Mouse (Mus musculus): ENCODE results near the gene Fam166b. TPM values are rescaled to one million over a fixed set of nuclear protein-coding genes. Genes with fewer than 3 reads are reported as not detected.

The Fam166b gene
- total RNA-seq (2021) = not detected
- long read RNA-seq, experiment 1 = 0 reads
- long read RNA-seq, experiment 2 = 0 reads

DNA sequence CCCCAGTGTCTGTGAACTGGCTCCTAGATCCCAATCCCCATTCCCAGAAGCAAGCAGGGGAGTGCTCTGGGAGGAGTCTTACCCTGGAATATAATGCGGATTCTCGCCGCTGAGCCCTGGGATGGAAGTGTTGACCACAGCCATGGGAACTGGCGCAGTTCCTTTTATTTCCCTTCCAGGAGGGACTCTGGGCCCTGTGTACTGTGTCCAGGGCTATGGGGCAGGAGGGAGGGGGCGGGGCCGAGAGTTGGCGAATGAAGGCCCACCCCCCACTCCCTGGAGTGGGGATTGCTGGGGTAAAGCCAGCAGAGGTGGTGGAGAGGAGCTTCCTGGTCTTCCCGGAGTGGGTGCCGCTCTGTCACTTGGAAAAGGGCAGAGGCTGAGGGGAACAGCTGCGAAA, at the start of gene Fam166b:
TSS of gene Fam166b (minus strand) at position 189 of the 400 bp plus-strand sequence.
- DNase-seq = no peak

DNA sequence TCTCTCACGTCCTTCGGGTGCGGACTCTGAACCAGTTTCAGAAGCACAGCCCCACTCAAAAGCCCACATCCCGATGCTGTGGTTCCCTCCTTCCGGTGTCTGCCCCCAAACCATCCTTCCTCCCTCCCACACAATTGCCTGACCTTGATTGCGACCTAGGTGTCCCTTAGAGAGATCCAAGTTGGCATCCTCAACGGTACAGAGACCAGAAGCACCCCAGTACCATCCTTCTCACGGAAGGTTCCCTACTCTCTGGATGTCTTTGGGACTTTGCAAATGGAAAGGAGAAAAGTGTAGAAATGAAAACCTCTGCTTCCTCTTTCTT, 49.6 kb upstream of the Fam166b start:
- DNase-seq = no peak

DNA sequence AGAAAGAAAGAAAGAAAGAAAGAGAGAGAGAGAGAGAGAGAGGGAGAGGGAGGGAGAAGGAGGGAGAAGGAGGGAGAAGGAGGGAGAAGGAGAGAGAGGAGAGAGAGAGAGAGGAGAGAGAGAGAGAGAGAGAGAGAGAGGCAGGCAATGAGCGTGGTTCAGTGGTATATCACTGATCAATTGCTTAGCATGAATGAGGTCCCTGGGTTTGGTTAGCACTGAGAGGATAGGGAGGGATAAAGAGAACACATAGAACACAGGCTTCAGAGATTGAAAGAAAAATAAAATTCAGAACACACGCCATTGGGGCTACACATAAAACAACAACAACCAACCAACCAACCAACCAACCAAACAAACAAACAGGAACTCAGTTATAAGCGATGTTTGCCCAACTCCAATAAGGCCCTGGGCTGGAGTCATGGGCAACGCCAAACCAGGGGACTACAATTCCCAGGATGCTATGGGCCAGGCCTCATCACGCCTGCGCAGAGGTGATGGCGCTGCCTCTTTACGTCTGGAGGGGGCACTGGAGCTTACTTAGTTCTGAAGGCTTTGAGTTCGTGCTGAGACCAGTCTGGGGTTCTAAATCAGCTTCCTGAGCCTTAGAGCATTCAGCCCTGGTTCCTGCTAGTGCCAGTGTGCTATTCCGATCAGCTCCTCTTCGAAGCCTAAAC, 49.1 kb upstream of the Fam166b start:
- DNase-seq = peak; percentile 83

DNA sequence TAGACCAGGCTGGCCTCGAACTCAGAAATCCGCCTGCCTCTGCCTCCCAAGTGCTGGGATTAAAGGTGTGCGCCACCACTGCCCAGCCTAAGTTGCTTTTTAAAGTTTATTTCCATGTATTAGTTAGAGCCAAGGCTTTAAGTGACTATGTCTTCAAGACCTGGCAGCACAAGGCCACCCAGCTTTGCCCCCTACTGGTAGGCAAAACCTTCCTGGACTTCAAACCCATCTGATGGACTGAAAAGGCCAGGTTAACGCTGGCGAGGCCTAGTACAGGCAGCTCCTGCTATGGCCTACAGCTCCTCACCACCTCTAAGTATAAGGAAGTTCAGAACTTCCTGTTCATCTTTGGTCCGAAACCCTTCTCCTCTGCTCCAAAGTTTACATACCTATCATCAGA, 47.7 kb upstream of the Fam166b start:
- DNase-seq = no peak

GRCm38 (mm10) chr4:43473636-43474035, 44.7 kb upstream of the Fam166b start:
- no peak for DNase-seq

DNA sequence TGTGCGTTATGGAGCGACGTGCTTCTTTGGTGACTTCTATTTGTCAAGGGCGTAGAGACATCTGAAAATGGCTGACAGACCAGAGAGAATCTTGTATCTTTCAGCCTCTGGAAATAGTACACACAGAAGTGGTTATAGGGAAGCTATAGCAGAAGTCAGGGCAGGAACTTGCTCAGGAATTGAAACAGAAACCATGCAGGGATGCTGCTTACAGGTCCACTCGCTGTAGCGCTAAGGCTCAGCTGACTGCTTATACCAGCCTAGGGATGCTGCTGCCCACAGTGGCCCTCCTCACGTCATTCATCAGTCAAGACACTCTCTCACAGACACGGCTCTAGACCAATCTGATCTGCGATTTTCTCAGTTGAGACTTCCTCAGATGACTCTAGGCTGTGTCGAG, 41.4 kb upstream of the Fam166b start:
- no peak for DNase-seq

- no peak for DNase-seq
Measured at GRCm38 (mm10) chr4:43466872-43467271, 37.9 kb upstream of the Fam166b start.

DNA sequence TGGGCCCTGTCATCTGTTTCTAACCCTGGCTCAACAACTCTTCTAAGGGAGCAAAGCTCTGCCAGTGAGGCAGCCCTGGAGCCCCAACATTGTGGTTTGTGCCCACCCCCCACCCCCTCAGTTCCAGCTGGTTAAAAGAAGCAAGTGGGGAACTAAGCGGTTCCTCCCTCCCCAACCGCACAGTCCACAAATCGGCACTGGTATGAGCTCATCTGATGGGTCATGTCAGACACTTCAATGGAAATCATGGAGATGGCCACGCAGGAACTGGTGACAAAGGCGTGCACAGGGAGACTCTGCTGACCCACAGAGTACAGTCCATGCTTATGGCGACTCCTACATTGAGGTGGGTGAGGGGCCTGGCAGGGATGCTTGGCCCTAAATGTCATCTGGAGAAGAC, 37.0 kb upstream of the Fam166b start:
- no peak for DNase-seq

DNA sequence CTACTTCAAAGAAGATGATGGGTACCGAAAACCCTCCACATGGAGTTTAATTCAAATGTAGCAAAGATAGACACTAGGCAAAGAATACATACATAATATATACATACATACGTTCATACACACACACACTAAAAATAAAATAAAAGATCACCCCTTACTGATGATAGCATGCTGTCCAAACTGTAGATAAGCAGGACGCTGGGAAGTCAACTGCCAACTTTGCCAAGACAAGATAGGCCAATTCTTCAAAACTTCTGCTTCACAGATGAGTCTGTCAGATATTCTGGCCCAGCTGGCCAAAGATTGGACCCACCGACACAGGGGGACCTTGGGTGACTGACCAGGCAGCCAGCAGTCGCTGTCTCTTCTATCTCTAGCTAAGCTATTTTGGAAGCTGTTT, 34.2 kb upstream of the Fam166b start:
- no peak for DNase-seq

DNA sequence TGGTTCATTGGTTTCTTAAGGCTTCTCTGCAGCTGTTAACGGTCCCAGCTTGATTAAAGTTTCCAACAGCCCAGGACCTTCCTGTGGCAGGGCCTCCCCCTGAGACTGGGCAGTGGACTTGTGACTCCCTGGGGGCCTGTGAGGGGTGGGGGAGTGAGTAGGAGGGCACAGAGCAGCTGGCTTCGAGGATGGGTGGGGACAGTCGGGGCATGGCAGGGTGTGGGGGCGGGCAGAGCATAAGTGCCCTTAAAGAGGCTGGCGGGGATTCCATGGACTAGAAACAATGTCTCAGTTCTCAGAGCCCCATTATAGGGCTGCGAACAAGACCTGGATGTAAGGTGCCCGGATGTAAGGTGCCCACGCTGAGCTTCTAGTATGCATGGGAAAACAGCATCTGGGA, 28.2 kb upstream of the Fam166b start:
- DNase-seq = no peak

DNA sequence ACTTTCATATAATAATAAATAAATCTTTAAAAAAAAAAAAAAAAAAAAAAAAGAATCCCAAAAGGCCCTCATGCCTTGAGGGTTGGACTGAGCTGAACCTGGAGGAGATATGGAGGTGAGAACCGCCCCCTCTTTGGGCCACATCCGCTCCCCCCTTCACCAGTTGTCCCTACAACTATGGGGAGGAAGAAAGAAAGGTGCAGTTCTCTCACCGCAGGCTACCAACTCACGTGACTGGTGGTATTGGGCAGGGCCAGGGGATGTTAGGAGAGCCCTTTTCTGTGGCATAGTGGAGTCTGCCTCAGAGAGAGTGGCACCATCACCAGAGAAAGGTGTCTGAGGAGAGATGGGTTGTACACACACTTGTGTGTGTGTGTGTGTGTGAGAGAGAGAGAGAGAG, 27.5 kb upstream of the Fam166b start:
- no peak for DNase-seq

GRCm38 (mm10) chr4:43454041-43454836, 25.3 kb upstream of the Fam166b start, which contains the start of gene Cd72:
Cd72 (minus strand) TSS chr4:43454628.
- DNase-seq = no peak

- DNase-seq = no peak
Measured at GRCm38 (mm10) chr4:43453413-43453812, 24.5 kb upstream of the Fam166b start.

- no peak for DNase-seq
Measured at GRCm38 (mm10) chr4:43452315-43452714, 23.4 kb upstream of the Fam166b start.

DNA sequence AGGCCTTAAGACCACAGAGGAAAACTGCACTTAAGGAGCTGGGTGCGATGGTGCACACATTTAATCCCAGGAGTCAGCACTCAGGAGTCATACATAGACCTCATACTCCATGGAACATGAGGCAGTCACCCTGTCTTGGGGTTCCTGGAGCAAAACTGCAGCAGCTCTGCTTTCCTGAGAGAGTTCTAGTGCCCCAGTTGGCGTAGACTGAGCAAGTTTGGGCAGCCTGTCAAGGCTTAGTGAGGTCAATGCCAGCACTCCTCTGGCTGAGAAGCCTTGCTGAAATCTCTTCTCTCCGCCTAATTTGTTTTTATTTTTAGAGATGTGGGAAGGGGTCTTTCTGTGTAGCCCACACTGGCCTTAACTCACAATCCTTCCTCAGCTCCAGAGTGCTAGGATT, 19.6 kb upstream of the Fam166b start:
- DNase-seq = peak; percentile 65

DNA sequence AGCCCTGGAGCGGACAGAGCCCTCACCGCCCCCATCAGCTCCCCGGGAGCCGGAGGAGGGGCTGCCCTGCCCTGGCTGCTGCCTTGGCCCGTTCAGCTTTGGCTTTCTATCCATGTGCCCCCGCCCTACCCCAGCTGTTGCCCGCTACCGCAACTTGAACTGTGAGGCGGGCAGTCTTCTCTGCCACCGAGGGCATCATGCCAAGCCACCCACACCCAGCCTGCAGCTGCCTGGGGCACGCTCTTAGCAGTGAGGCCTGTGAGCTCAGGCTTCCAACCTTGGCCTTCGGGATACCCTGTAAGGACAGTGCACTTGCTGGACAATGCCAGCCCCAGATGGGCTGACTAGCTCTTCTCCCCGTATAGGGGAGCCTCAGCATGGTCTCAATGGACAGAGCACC, 18.3 kb upstream of the Fam166b start:
- peak; percentile 81 for DNase-seq

GRCm38 (mm10) chr4:43443511-43443910, 14.6 kb upstream of the Fam166b start:
- no peak for DNase-seq

DNA sequence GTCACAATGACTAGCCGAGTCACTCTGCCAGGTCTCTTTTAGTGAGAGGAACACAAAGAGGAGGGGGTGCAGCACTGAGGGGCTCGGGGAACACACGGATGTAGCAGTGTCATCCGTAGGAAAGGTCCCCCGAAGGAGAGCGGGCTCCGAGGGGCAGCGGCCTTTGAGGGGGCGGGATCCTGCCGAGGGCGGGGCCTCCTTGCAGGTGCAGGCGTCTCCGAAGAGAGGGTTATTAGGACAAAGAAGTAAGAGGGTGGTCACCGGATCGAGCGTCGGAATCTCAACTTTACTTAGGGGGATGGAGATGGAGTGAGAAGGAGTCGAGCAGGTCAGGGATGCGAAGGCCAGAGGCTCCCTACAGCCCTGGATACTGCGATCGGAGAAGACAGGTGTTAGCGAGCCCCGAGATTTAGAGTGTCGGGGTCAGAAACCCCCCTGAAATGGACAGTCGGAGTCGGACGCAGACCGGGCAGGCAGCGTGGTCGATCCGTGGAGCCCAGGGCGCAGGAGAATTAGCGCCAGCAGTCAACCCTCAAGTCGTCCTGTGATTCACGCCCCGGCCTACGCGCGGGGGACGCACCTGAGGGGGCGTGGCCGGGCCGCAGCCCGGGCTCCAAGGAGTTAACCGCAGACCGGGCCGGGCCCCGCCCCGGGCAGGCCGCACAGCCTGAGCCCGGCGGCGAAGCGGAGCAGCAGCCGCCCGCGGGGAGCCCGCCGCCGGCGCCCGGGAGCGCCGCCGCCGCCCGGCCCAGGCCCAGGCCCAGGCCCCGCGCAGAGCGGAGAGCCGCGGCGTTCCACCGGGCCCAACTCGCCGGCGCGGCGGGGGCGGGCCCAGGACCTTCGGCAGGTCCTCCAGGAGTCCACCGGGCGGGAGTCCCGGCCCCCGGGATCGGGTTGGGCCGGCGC, 13.8 kb upstream of the Fam166b start:
- peak; percentile 70 for DNase-seq

GRCm38 (mm10) chr4:43442044-43442443, 13.1 kb upstream of the Fam166b start:
- DNase-seq = peak; percentile 99

GRCm38 (mm10) chr4:43441639-43442038, 12.7 kb upstream of the Fam166b start, which contains the start of gene Tesk1:
Tesk1 (plus strand) TSS chr4:43441939.
- DNase-seq = no peak

DNA sequence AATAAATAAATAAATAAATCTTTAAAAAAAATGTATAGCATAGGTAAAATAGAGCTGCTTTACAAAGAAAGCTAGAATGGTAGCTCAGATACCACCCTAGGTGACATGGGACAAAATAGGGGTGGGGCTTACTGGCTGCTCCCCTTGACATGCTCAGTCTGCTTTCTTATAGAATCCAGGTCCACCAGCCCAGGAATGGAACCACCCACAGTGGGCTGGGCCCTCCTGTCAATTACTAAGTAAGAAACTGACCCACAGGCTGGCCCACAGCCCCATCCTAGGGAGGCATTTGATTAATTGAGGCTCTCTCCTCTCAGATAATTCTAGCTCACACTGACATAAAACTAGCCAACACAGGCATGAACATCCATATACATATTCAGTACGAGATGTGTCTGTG, 3.9 kb upstream of the Fam166b start:
- no peak for DNase-seq

GRCm38 (mm10) chr4:43431690-43432089, 2.8 kb upstream of the Fam166b start:
- peak; percentile 84 for DNase-seq
